Mouse (Mus musculus) heart, adult 2 months (tissue): ENCODE data around the gene Fscn3.

ENCODE experiments used
- CTCF ChIP-seq: fragments of 200-600 bp; IDR thresholded peaks from 2 replicates; pipeline ENCODE4 v1.8.1; 2022; ENCODE audit warnings: antibody characterized with exemption, mild to moderate bottlenecking, moderate library complexity
- POLR2A ChIP-seq: fragments of 200-500 bp; IDR thresholded peaks from 2 replicates; pipeline ENCODE4 v1.6.1; 2011; ENCODE audit warnings: mild to moderate bottlenecking, low read depth, low read length, control low read depth; ENCODE audit not compliant: insufficient read depth

- TF ChIP-seq CTCF = peak; percentile 40
- TF ChIP-seq POLR2A = no peak
Measured at GRCm38 (mm10) chr6:28398726-28399125, 28.9 kb upstream of the Fscn3 start.
